Mouse (Mus musculus) bone marrow, adult 2 months (tissue): ENCODE measurements around the gene Kdelr2.

Source experiments
- CTCF ChIP-seq: fragments of 200-500 bp; IDR thresholded peaks from 2 replicates; pipeline ENCODE4 v1.5.1; 2011; ENCODE audit warnings: low read length, control low read depth; ENCODE audit not compliant: control insufficient read depth, insufficient read depth
- POLR2A ChIP-seq: fragments of 200-500 bp; IDR thresholded peaks from 2 replicates; pipeline ENCODE4 v1.6.1; 2011; ENCODE audit warnings: low read depth, mild to moderate bottlenecking, control low read depth, low read length, borderline replicate concordance; ENCODE audit not compliant: control insufficient read depth

GRCm38 (mm10) chr5:143423899-143424519 lies 20.4 kb downstream of the Kdelr2 start:
- TF ChIP-seq CTCF (peak; percentile 78), POLR2A (no peak)
